Mouse (Mus musculus) small intestine, adult 2 months (tissue): Measurements from ENCODE around the gene Wdr41.

ENCODE experiments used
- CTCF ChIP-seq: fragments of 200-500 bp; IDR thresholded peaks from 2 replicates; pipeline ENCODE4 v1.5.1; 2012; ENCODE audit warnings: low read depth, mild to moderate bottlenecking, control low read depth, inconsistent platforms, low read length, moderate library complexity, mixed read lengths; ENCODE audit not compliant: insufficient replicate concordance, insufficient read length; ENCODE audit errors: extremely low read depth
- POLR2A ChIP-seq: fragments of 200-500 bp; IDR thresholded peaks from 2 replicates; pipeline ENCODE4 v1.6.1; 2012; ENCODE audit warnings: low read depth, mild to moderate bottlenecking, control low read depth, inconsistent platforms, low read length, moderate library complexity

- TF ChIP-seq POLR2A (no peak), CTCF (no peak)
Measured at GRCm38 (mm10) chr13:94955941-94956340, 20.2 kb upstream of the Wdr41 start.
